Mouse (Mus musculus) forebrain, embryonic 14.5 days (tissue): ENCODE data around the gene Hspa1b. TPM values are rescaled to one million over a fixed set of nuclear protein-coding genes. Genes with fewer than 3 reads are reported as not detected.
"Not testable (repeated sequence)": the region's sequence is repeated elsewhere in the genome, so short reads cannot be mapped to it uniquely, and the experiment has no call there.

Experiments
- ATAC-seq: fragments of 200-750 bp; cut with Nextera tagmentation; 2 replicates; pipeline ENCODE4 v1.8.0; 2017; ENCODE audit warnings: mild to moderate bottlenecking, moderate library complexity
- DNase-seq: peaks from one replicate; pipeline ENCODE4 v3.0.0-alpha.2; 2015; ENCODE audit warnings: low spot score
- H3K27ac ChIP-seq: fragments of 300-500 bp; sonication (generic); 2 replicates; pipeline ENCODE4 v1.5.1; 2014; ENCODE audit warnings: low read depth, mild to moderate bottlenecking, control low read depth, low read length, moderate library complexity
- H3K27me3 ChIP-seq: fragments of 300-500 bp; sonication (generic); replicated peaks from 2 replicates; pipeline ENCODE4 v1.6.1; 2014; ENCODE audit warnings: low read length, control low read depth, mixed read lengths; ENCODE audit not compliant: control insufficient read depth, insufficient read depth
- H3K36me3 ChIP-seq: fragments of 300-500 bp; sonication (generic); 2 replicates; pipeline ENCODE4 v1.6.1; 2014; ENCODE audit warnings: low read length, control low read depth; ENCODE audit not compliant: control insufficient read depth, insufficient read depth
- H3K4me1 ChIP-seq: fragments of 300-500 bp; sonication (generic); 2 replicates; pipeline ENCODE4 v1.6.1; 2014; ENCODE audit warnings: antibody characterized with exemption, low read length, control low read depth; ENCODE audit not compliant: control insufficient read depth, insufficient read depth
- H3K4me2 ChIP-seq: fragments of 300-500 bp; sonication (generic); 2 replicates; pipeline ENCODE4 v1.6.1; 2014; ENCODE audit warnings: mild to moderate bottlenecking, control low read depth, low read length
- H3K4me3 ChIP-seq: fragments of 300-500 bp; sonication (generic); 2 replicates; pipeline ENCODE4 v1.5.1; 2014; ENCODE audit warnings: low read depth, low read length, control low read depth
- H3K9ac ChIP-seq: fragments of 300-500 bp; sonication (generic); 2 replicates; pipeline ENCODE4 v1.6.1; 2014; ENCODE audit warnings: mild to moderate bottlenecking, low read length, control low read depth, moderate library complexity
- H3K9me3 ChIP-seq: fragments of 300-500 bp; sonication (generic); replicated peaks from 2 replicates; pipeline ENCODE4 v1.6.1; 2016; ENCODE audit warnings: low read length, control low read depth, mixed read lengths; ENCODE audit not compliant: control insufficient read depth
- WGBS: fragments of 180-500 bp; shearing (Covaris S2); extraction: QIAGEN DNeasy Blood & Tissue Kit; methylation state at CpG from one replicate; pipeline ENCODE4 v1.1.7; 2014; 5-methylcytosine and 5-hydroxymethylcytosine counted together
- polyA plus RNA-seq: library from polyadenylated mRNA; unstranded; fragments of >200 nt; fragmentation: Nextera tagmentation; extraction: Ambion mirVana; gene quantifications from 2 replicates; pipeline ENCODE4 v1.2.1, GENCODE M21; 2014

Gene Hspa1b
- polyA plus RNA-seq = 0.15 TPM in 1 of 2 replicates, not detected in the other

DNA sequence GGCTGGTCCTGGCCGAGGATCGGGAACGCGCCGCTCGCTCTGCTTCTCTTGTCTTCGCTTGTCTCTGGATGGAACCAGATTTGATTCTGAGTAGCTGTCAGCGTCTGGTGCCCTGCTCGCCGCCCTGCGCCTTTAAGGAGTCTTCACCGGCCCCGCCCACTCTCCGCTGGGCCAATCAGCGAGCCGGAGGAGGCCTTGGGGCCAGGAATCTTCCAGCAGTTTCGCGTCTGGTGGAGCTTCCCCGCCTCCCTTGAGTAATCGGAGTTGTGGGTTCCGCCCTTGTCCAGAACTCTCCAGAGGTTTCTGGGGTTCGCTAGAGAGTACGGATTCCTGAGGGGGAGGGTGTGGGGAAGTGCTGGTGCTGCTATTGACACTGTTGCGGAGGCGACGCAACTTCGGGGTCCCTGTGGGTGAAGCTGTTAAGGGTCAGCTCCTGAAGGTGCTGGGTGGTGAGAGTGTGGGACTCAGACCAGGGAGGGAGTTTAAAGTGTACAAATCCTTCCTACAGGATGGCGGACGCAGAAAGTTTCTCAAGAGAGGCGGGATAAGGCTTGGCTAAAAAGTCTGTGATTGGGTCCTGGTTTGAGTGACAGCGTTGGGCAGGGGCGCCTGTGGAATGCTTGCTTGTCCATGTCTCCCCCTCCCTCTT, at the start of gene Hspa1b:
Gene Hspa1b (minus strand): TSS at position 109 of the 649 bp plus-strand sequence.
- under 1% methylated on average over 27 of the region's 32 CpGs for WGBS
- not testable (repeated sequence) for H3K4me1 ChIP-seq, H3K9me3 ChIP-seq, H3K27me3 ChIP-seq, H3K36me3 ChIP-seq
- Histone ChIP-seq H3K4me2 (peak within 1 kb of the TSS; percentile 77), H3K27ac (peak within 1 kb of the TSS; percentile 80), H3K9ac (peak within 1 kb of the TSS; percentile 56), H3K4me3 (peak within 1 kb of the TSS; percentile 36)
- ATAC-seq (peak; percentile 96), DNase-seq (peak; percentile 75)

DNA sequence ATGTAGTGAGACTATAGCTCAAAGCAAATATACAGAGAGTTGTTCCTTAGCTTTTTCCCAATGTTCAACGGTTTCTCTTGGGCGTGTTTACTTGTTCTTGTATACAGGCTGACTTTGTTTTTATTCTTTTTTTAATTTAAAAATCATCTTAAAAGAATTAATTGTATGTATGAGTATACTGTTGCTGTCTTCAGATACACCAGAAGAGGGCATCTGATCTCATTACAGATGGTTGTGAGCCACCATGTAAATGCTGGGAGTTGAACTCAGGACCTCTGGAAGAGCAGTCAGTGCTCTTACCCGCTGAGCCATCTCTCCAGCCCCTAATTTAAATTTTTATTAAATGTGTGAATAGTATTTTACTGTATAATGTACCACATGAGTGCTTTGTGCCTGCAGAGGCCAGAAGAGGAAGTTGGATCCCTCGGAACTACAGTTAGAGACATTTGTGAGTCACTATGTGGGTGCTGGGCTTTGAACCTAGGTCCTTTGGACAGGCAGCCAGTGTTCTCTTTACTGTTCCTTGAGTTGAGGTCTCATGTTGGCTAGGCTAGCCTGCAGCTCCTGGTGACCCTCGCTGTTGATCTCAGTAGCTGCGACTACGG, 48.5 kb upstream of the Hspa1b start:
- WGBS = 98% methylated on average over 7 of the region's 7 CpGs

DNA sequence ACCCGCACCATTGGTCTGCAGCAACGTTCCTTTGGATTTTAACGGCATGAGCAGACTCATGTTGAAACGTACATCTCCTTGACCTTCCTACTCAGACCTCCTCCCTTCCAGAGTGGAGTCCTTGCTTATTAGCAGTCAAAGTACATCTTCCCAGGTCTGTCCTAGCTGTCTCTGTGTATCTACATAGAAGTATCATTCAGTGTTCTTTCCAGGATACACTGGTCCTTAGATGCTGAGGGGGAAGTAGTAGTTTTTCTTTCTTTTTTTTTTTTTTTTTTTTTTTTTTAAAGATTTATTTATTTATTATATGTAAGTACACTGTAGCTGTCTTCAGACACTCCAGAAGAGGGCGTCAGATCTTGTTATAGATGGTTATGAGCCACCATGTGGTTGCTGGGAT, 46.9 kb upstream of the Hspa1b start:
- H3K9ac ChIP-seq, H3K4me3 ChIP-seq, DNase-seq, H3K27me3 ChIP-seq, ATAC-seq, H3K27ac ChIP-seq, H3K9me3 ChIP-seq, H3K4me1 ChIP-seq, H3K4me2 ChIP-seq: not testable (repeated sequence)
- 93% methylated on average over 4 of the region's 5 CpGs for WGBS
- H3K36me3 ChIP-seq = peaks cover 63% of the 10 kb centered on the region

More for the DNA sequence above, 48.5 kb upstream of the Hspa1b start:
- Histone ChIP-seq H3K4me3 (no peak overlapping the region), H3K9me3 (no peaks in the 10 kb centered on the region), H3K36me3 (peaks cover 79% of the 10 kb centered on the region), H3K9ac (no peak overlapping the region), H3K4me2 (no peak overlapping the region), H3K27ac (no peak overlapping the region), H3K4me1 (peaks cover 3% of the 10 kb centered on the region), H3K27me3 (no peaks in the 10 kb centered on the region)
- ATAC-seq (no peak), DNase-seq (no peak)

GRCm38 (mm10) chr17:35005158-35005557, 46.1 kb upstream of the Hspa1b start:
- peaks cover 56% of the 10 kb centered on the region for H3K36me3 ChIP-seq

DNA sequence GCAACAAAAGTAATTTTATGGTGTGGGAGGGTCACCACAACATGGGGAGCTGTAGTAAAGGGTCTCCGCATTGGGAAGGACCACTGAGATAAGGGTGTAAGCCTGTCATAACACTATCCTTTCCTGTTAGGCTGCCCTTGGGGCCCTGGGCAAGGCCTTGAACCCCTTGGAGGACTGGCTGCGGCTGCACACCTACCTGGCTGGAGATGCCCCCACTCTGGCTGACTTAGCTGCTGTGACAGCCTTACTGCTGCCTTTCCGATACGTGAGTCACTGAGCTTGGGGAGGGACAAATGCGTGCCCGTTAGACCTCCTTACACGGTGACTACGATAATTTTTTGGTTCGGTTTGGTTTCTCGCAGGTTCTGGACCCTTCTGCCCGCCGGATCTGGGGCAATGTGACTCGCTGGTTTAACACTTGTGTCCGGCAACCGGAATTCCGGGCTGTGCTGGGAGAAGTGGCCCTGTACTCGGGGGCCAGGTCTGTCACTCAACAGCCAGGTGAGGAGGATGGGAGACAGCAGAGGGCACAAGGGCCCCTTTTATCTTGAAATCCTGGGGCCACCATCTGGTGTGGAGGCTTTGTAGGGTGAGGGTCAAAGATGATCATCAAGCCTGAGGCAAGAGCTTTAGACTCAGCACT, 45.2 kb upstream of the Hspa1b start:
- Histone ChIP-seq H3K27ac (no peak overlapping the region), H3K27me3 (no peaks in the 10 kb centered on the region), H3K9ac (no peak overlapping the region), H3K9me3 (no peaks in the 10 kb centered on the region), H3K4me1 (peaks cover 12% of the 10 kb centered on the region), H3K4me2 (no peak overlapping the region), H3K4me3 (no peak overlapping the region), H3K36me3 (peaks cover 47% of the 10 kb centered on the region)
- 94% methylated on average over 17 of the region's 17 CpGs for WGBS
- ATAC-seq (no peak), DNase-seq (no peak)

More at GRCm38 (mm10) chr17:35005158-35005557, 46.1 kb upstream of the Hspa1b start:
- Histone ChIP-seq H3K9me3 (no peaks in the 10 kb centered on the region), H3K9ac (no peak overlapping the region), H3K27ac (no peak overlapping the region), H3K4me1 (peaks cover 8% of the 10 kb centered on the region), H3K27me3 (no peaks in the 10 kb centered on the region), H3K4me3 (no peak overlapping the region), H3K4me2 (no peak overlapping the region)
- no peak for DNase-seq
- WGBS = 93% methylated on average over 10 of the region's 10 CpGs
- ATAC-seq = no peak

GRCm38 (mm10) chr17:35003022-35003838, 44.2 kb upstream of the Hspa1b start:
- Histone ChIP-seq H3K4me2 (peak overlapping the region; percentile 100), H3K27ac (no peak overlapping the region), H3K9me3 (no peaks in the 10 kb centered on the region), H3K4me3 (no peak overlapping the region), H3K27me3 (no peaks in the 10 kb centered on the region), H3K9ac (peak overlapping the region; percentile 93), H3K36me3 (peaks cover 38% of the 10 kb centered on the region), H3K4me1 (peaks cover 12% of the 10 kb centered on the region)
- ATAC-seq (no peak), DNase-seq (no peak)
- WGBS = 72% methylated on average over 9 of the region's 9 CpGs

- ATAC-seq = no peak
These were observed 43.3 kb upstream of the Hspa1b start for GRCm38 (mm10) chr17:35002153-35002865.

More at GRCm38 (mm10) chr17:35002153-35002865, 43.3 kb upstream of the Hspa1b start:
- H3K4me2 ChIP-seq = peak overlapping the region; percentile 100
- no peaks in the 10 kb centered on the region for H3K9me3 ChIP-seq
- H3K36me3 ChIP-seq = peaks cover 37% of the 10 kb centered on the region
- peak overlapping the region; percentile 93 for H3K9ac ChIP-seq
- peak overlapping the region; percentile 88 for H3K4me3 ChIP-seq
- H3K4me1 ChIP-seq = peaks cover 12% of the 10 kb centered on the region
- peak overlapping the region; percentile 9; the same call in 1 of the 2 replicates for H3K27ac ChIP-seq
- H3K27me3 ChIP-seq = no peaks in the 10 kb centered on the region
- DNase-seq = peak; percentile 4
- WGBS = 7% methylated on average over 12 of the region's 12 CpGs
